Mouse (Mus musculus): ENCODE results near the gene Arap2.

GRCm38 (mm10) chr5:62582643-62583042, 183.3 kb downstream of the Arap2 start:
- no peak for TF ChIP-seq CTCF (IDR thresholded peaks at IDR 0.05; ENCODE audit: control insufficient read depth, insufficient read depth, insufficient replicate concordance, low read depth, low read length)
- TF ChIP-seq POLR2A (IDR thresholded peaks at IDR 0.05; ENCODE audit: control insufficient read depth, low read depth, low read length), result no peak

All from testis, adult 2 months (tissue).